Mouse (Mus musculus) stomach, embryonic 14.5 days (tissue): ENCODE measurements around the gene Rfxank. TPM values are rescaled to one million over a fixed set of nuclear protein-coding genes. Genes with fewer than 3 reads are reported as not detected.

ENCODE experiments used
- ATAC-seq: fragments of 200-750 bp; cut with Nextera tagmentation; 2 replicates; pipeline ENCODE4 v1.8.0; 2017; ENCODE audit warnings: low read depth, moderate TSS enrichment; ENCODE audit not compliant: insufficient number of reproducible peaks, insufficient read depth, low FRiP score
- H3K27ac ChIP-seq: fragments of 300-500 bp; sonication (generic); 2 replicates; pipeline ENCODE4 v1.5.1; 2014; ENCODE audit warnings: mild to moderate bottlenecking, low read length, moderate library complexity, mixed read lengths
- H3K27me3 ChIP-seq: fragments of 300-500 bp; sonication (generic); 2 replicates; pipeline ENCODE4 v1.6.1; 2014; ENCODE audit warnings: low read length, control low read depth, mixed read lengths; ENCODE audit not compliant: control insufficient read depth, insufficient read depth
- H3K36me3 ChIP-seq: fragments of 300-500 bp; sonication (generic); 2 replicates; pipeline ENCODE4 v1.6.1; 2014; ENCODE audit warnings: mild to moderate bottlenecking, control low read depth, low read length, moderate library complexity, mixed read lengths; ENCODE audit not compliant: control insufficient read depth, insufficient read depth
- H3K4me1 ChIP-seq: fragments of 300-500 bp; sonication (generic); 2 replicates; pipeline ENCODE4 v1.6.1; 2014; ENCODE audit warnings: low read length, control low read depth, mixed read lengths; ENCODE audit not compliant: control insufficient read depth, insufficient read depth
- H3K4me2 ChIP-seq: fragments of 300-500 bp; sonication (generic); replicated peaks from 2 replicates; pipeline ENCODE4 v1.6.1; 2014; ENCODE audit warnings: low read depth, low read length, control low read depth
- H3K4me3 ChIP-seq: fragments of 300-500 bp; sonication (generic); 2 replicates; pipeline ENCODE4 v1.5.1; 2014; ENCODE audit warnings: low read depth, low read length, control low read depth
- H3K9ac ChIP-seq: fragments of 300-500 bp; sonication (generic); replicated peaks from 2 replicates; pipeline ENCODE4 v1.6.1; 2014; ENCODE audit warnings: low read depth, mild to moderate bottlenecking, control low read depth, low read length, moderate library complexity, mixed read lengths
- H3K9me3 ChIP-seq: fragments of 300-500 bp; sonication (generic); 2 replicates; pipeline ENCODE4 v1.6.1; 2016; ENCODE audit warnings: low read depth, low read length, control low read depth; ENCODE audit not compliant: control insufficient read depth
- whole genome bisulfite sequencing: fragments of 180-500 bp; shearing (Covaris S2); extraction: QIAGEN DNeasy Blood & Tissue Kit; methylation state at CpG from one replicate; pipeline ENCODE4 v1.1.7; 2014; 5-methylcytosine and 5-hydroxymethylcytosine counted together
- polyA plus RNA-seq: library from polyadenylated mRNA; unstranded; fragments of >200 nt; fragmentation: Nextera tagmentation; extraction: Ambion mirVana; gene quantifications from 2 replicates; pipeline ENCODE4 v1.2.1, GENCODE M21; 2014

Rfxank gene
- polyA plus RNA-seq, 1 experiment from 2014 or later = 20.0 TPM

- Histone ChIP-seq H3K4me2 (no peak overlapping the region), H3K27ac (no peak overlapping the region), H3K9ac (no peak overlapping the region), H3K27me3 (no peaks in the 10 kb centered on the region), H3K4me1 (no peaks in the 10 kb centered on the region), H3K9me3 (no peaks in the 10 kb centered on the region), H3K36me3 (no peaks in the 10 kb centered on the region), H3K4me3 (no peak overlapping the region)
- ATAC-seq = no peak
- 81% methylated on average over 4 of the region's 4 CpGs for WGBS
These were observed 20.3 kb upstream of the Rfxank start for GRCm38 (mm10) chr8:70159211-70159610.

- Histone ChIP-seq H3K4me2 (peak overlapping the region; percentile 64), H3K4me1 (no peaks in the 10 kb centered on the region), H3K27ac (no peak overlapping the region), H3K9ac (peak overlapping the region; percentile 21; the same call in 1 of the 2 replicates), H3K36me3 (no peaks in the 10 kb centered on the region), H3K27me3 (no peaks in the 10 kb centered on the region), H3K9me3 (no peaks in the 10 kb centered on the region), H3K4me3 (peak overlapping the region; percentile 45)
- peak; percentile 85 for ATAC-seq
- WGBS = 10% methylated on average over 38 of the region's 40 CpGs
These were observed 19.3 kb upstream of the Rfxank start for GRCm38 (mm10) chr8:70158069-70158853.

- 91% methylated on average over 1 of the region's 1 CpGs for WGBS
- Histone ChIP-seq H3K4me2 (no peak overlapping the region), H3K27ac (no peak overlapping the region), H3K4me1 (no peaks in the 10 kb centered on the region), H3K9ac (no peak overlapping the region), H3K4me3 (no peak overlapping the region), H3K27me3 (no peaks in the 10 kb centered on the region), H3K9me3 (no peaks in the 10 kb centered on the region), H3K36me3 (no peaks in the 10 kb centered on the region)
- no peak for ATAC-seq
These were observed 18.4 kb upstream of the Rfxank start for GRCm38 (mm10) chr8:70157240-70157800.

GRCm38 (mm10) chr8:70152537-70153257, 13.7 kb upstream of the Rfxank start:
- H3K9ac ChIP-seq = no peak overlapping the region
- H3K36me3 ChIP-seq = no peaks in the 10 kb centered on the region
- H3K4me1 ChIP-seq = no peaks in the 10 kb centered on the region
- H3K4me3 ChIP-seq = no peak overlapping the region
- WGBS = 15% methylated on average over 22 of the region's 22 CpGs
- no peaks in the 10 kb centered on the region for H3K27me3 ChIP-seq
- peak; percentile 96 for ATAC-seq
- H3K4me2 ChIP-seq = 0 out of 2 replicates have a peak overlapping the region, but pooled peaks have one; percentile 18
- no peaks in the 10 kb centered on the region for H3K9me3 ChIP-seq
- H3K27ac ChIP-seq = no peak overlapping the region

- ATAC-seq = peak; percentile 23; the same call in 1 of the 2 replicates
- H3K4me3 ChIP-seq = no peak overlapping the region
- WGBS = 15% methylated on average over 13 of the region's 13 CpGs
- no peak overlapping the region for H3K9ac ChIP-seq
- no peaks in the 10 kb centered on the region for H3K27me3 ChIP-seq
- no peaks in the 10 kb centered on the region for H3K9me3 ChIP-seq
- H3K4me1 ChIP-seq = no peaks in the 10 kb centered on the region
- H3K27ac ChIP-seq = no peak overlapping the region
- H3K36me3 ChIP-seq = peaks cover 14% of the 10 kb centered on the region
- H3K4me2 ChIP-seq = no peak overlapping the region
These were observed 11.2 kb upstream of the Rfxank start for GRCm38 (mm10) chr8:70150158-70150557.

GRCm38 (mm10) chr8:70147678-70148607, 9.0 kb upstream of the Rfxank start:
- Histone ChIP-seq H3K27ac (no peak overlapping the region), H3K4me2 (no peak overlapping the region), H3K9ac (no peak overlapping the region), H3K36me3 (peaks cover 25% of the 10 kb centered on the region), H3K27me3 (no peaks in the 10 kb centered on the region), H3K4me3 (no peak overlapping the region), H3K4me1 (no peaks in the 10 kb centered on the region), H3K9me3 (no peaks in the 10 kb centered on the region)
- no peak for ATAC-seq
- WGBS = 82% methylated on average over 7 of the region's 7 CpGs

GRCm38 (mm10) chr8:70139981-70140380, 1.0 kb upstream of the Rfxank start:
- Histone ChIP-seq H3K9me3 (no peaks in the 10 kb centered on the region), H3K4me2 (peak overlapping the region; percentile 46), H3K27me3 (no peaks in the 10 kb centered on the region), H3K9ac (peak overlapping the region; percentile 58), H3K27ac (peak overlapping the region; percentile 49; the same call in 1 of the 2 replicates), H3K4me1 (peaks cover 19% of the 10 kb centered on the region), H3K36me3 (peaks cover 28% of the 10 kb centered on the region), H3K4me3 (peak overlapping the region; percentile 63)
- 6% methylated on average over 9 of the region's 9 CpGs for WGBS
- ATAC-seq = no peak

- WGBS = 79% methylated on average over 4 of the region's 4 CpGs
- no peak overlapping the region for H3K27ac ChIP-seq
- H3K27me3 ChIP-seq = no peaks in the 10 kb centered on the region
- peaks cover 19% of the 10 kb centered on the region for H3K4me1 ChIP-seq
- peak overlapping the region; percentile 67 for H3K4me2 ChIP-seq
- H3K9me3 ChIP-seq = no peaks in the 10 kb centered on the region
- H3K4me3 ChIP-seq = no peak overlapping the region
- ATAC-seq = no peak
- 0 out of 2 replicates have a peak overlapping the region, but pooled peaks have one; percentile 39 for H3K9ac ChIP-seq
- H3K36me3 ChIP-seq = peaks cover 36% of the 10 kb centered on the region
These were observed 1.1 kb downstream of the Rfxank start for GRCm38 (mm10) chr8:70137890-70138289.
